Mouse (Mus musculus) neutrophil, adult 83 days (primary cell): ENCODE data around the gene Nkx3-2. TPM values are rescaled to one million over a fixed set of nuclear protein-coding genes. Genes with fewer than 3 reads are reported as not detected.

Source experiments
- total RNA-seq, 2 experiments: library from RNA; stranded (reverse); gene quantifications; one replicate each; pipeline ENCODE4 v1.2.4; 2023

The Nkx3-2 gene
- not detected for total RNA-seq

DNA sequence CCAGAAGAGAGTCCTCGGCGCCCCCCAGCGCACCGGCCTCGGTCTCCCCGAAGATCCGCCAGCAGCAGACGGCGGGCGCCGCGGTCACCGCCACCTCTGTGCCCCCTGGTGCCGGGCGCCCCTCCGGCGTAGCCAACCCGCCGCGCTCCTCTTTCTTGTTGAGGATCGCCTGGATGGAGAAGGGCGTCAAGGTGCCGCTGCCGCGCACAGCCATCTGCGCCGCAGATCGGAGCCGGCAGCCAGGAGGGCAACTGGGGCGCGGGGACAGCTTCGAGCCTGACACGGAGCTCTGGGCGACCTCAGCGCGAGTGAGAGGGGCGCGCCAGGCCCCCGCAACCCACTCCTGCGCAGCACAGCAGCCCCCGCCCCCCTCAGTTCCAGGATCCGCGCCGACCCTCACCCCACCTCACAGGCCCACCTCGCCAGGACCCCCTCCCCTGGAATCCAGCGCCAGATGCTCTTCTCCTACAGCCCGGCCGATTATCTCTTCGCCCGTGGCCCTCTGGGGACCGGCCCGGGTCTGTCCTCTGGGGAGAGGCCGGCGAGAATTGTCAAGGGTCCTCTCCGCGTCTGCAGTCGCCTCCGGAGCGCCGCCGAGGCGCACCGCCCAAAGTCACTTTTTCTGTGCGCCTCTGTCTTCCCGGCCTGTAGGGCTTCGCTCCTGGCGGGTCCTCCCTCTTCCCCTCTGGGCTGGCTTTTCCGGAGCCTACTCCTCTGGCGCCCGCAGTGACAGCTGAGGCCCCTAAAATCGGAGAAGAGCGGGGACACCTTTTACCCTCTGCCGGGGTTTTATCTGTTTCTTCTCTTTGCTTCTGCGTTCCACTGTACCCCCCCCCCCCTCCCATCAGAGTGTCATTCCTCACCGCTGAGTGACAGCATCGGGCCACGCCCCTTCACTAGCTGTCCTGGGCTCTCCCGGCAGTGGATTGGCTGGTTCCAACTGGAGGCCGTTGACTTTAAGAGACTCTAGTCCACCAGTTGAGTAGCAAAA is at the start of gene Nkx3-2:
TSS of gene Nkx3-2 (minus strand) at position 771 of the 991 bp plus-strand sequence.

Other genes starting within 250 kb of the Nkx3-2 start
- 10 to 100 TPM; 37.8 to 44.9 TPM for gene Rab28, start 56.3 kb downstream of the Nkx3-2 start, total RNA-seq
- 10 to 100 TPM; 23.9 to 24.1 TPM for gene Bod1l, start 79.8 kb upstream of the Nkx3-2 start, total RNA-seq